Mouse (Mus musculus) hindbrain, embryonic 15.5 days (tissue): ENCODE measurements at regions not wholly inside any gene's neighbourhood (a gene's known extent, or its start where the extent isn't known, plus 50 kb on each side); places are given as distances from the start of the nearest gene placed in this dataset.
"Not testable (repeated sequence)": the region's sequence is repeated elsewhere in the genome, so short reads cannot be mapped to it uniquely, and the experiment has no call there.

ENCODE experiments used
- ATAC-seq: fragments of 200-750 bp; cut with Nextera tagmentation; 2 replicates; pipeline ENCODE4 v1.8.0; 2017; ENCODE audit warnings: low read depth, moderate number of reproducible peaks, moderate TSS enrichment; ENCODE audit not compliant: low FRiP score
- H3K27ac ChIP-seq: fragments of 300-500 bp; sonication (generic); replicated peaks from 2 replicates; pipeline ENCODE4 v1.5.1; 2015; ENCODE audit warnings: mild to moderate bottlenecking, inconsistent platforms
- H3K27me3 ChIP-seq: fragments of 300-500 bp; sonication (generic); 2 replicates; pipeline ENCODE4 v1.6.1; 2015; ENCODE audit warnings: control low read depth, inconsistent platforms
- H3K36me3 ChIP-seq: fragments of 300-500 bp; sonication (generic); 2 replicates; pipeline ENCODE4 v1.6.1; 2015; ENCODE audit warnings: control low read depth, inconsistent platforms
- H3K4me1 ChIP-seq: fragments of 300-500 bp; sonication (generic); replicated peaks from 2 replicates; pipeline ENCODE4 v1.6.1; 2015; ENCODE audit warnings: control low read depth, inconsistent platforms
- H3K4me2 ChIP-seq: fragments of 300-500 bp; sonication (generic); 2 replicates; pipeline ENCODE4 v1.6.1; 2015; ENCODE audit warnings: moderate library complexity, mild to moderate bottlenecking, inconsistent platforms
- H3K4me3 ChIP-seq: fragments of 300-500 bp; sonication (generic); 2 replicates; pipeline ENCODE4 v1.5.1; 2015; ENCODE audit warnings: mild to moderate bottlenecking, inconsistent platforms
- H3K9ac ChIP-seq: fragments of 300-500 bp; sonication (generic); 2 replicates; pipeline ENCODE4 v1.6.1; 2015; ENCODE audit warnings: inconsistent platforms
- H3K9me3 ChIP-seq: fragments of 300-500 bp; sonication (generic); 2 replicates; pipeline ENCODE4 v1.6.1; 2016; ENCODE audit warnings: control low read depth, inconsistent platforms
- WGBS: fragments of 180-500 bp; shearing (Covaris S2); methylation state at CpG from one replicate; pipeline ENCODE4 v1.1.7; 2015; 5-methylcytosine and 5-hydroxymethylcytosine counted together

- Histone ChIP-seq H3K36me3 (no peaks in the 10 kb centered on the region), H3K4me3 (no peak overlapping the region), H3K9ac (no peak overlapping the region), H3K4me1 (no peaks in the 10 kb centered on the region), H3K27ac (no peak overlapping the region), H3K4me2 (no peak overlapping the region), H3K27me3 (no peaks in the 10 kb centered on the region), H3K9me3 (no peaks in the 10 kb centered on the region)
- ATAC-seq = no peak
- WGBS = 83% methylated on average over 1 of the region's 1 CpGs
Measured at GRCm38 (mm10) chr14:102190786-102191185, 461.0 kb downstream of the Lmo7 start.

- ATAC-seq = no peak
- Histone ChIP-seq H3K4me2 (no peak overlapping the region), H3K27ac (no peak overlapping the region), H3K27me3 (no peaks in the 10 kb centered on the region), H3K9ac (no peak overlapping the region), H3K9me3 (0 out of 2 replicates have a peak, but pooled peaks cover 3% of the 10 kb centered on the region), H3K4me3 (no peak overlapping the region), H3K4me1 (no peaks in the 10 kb centered on the region), H3K36me3 (no peaks in the 10 kb centered on the region)
- 84% methylated on average over 3 of the region's 3 CpGs for WGBS
Measured at GRCm38 (mm10) chr14:102181269-102181668, 451.5 kb downstream of the Lmo7 start.

GRCm38 (mm10) chr14:102171775-102172174 is 442.0 kb downstream of the Lmo7 start:
- no peak overlapping the region for H3K9ac ChIP-seq
- H3K9me3 ChIP-seq = no peaks in the 10 kb centered on the region
- no peak overlapping the region for H3K4me3 ChIP-seq
- no peak for ATAC-seq
- WGBS = 77% methylated on average over 2 of the region's 2 CpGs
- no peak overlapping the region for H3K27ac ChIP-seq
- no peaks in the 10 kb centered on the region for H3K4me1 ChIP-seq
- H3K4me2 ChIP-seq = no peak overlapping the region
- H3K36me3 ChIP-seq = no peaks in the 10 kb centered on the region
- no peaks in the 10 kb centered on the region for H3K27me3 ChIP-seq

GRCm38 (mm10) chr14:102161291-102162284 is 431.8 kb downstream of the Lmo7 start:
- no peak overlapping the region for H3K9ac ChIP-seq
- no peak overlapping the region for H3K27ac ChIP-seq
- no peaks in the 10 kb centered on the region for H3K36me3 ChIP-seq
- ATAC-seq = no peak
- no peaks in the 10 kb centered on the region for H3K9me3 ChIP-seq
- 71% methylated on average over 3 of the region's 3 CpGs for WGBS
- no peaks in the 10 kb centered on the region for H3K27me3 ChIP-seq
- H3K4me1 ChIP-seq = no peaks in the 10 kb centered on the region
- H3K4me3 ChIP-seq = no peak overlapping the region
- H3K4me2 ChIP-seq = no peak overlapping the region

GRCm38 (mm10) chr14:102150410-102150809 is 420.7 kb downstream of the Lmo7 start:
- H3K9me3 ChIP-seq, H3K9ac ChIP-seq, ATAC-seq, H3K27ac ChIP-seq, H3K4me2 ChIP-seq, H3K27me3 ChIP-seq, H3K36me3 ChIP-seq, H3K4me3 ChIP-seq, H3K4me1 ChIP-seq: not testable (repeated sequence)
- 97% methylated on average over 4 of the region's 4 CpGs for WGBS

- H3K4me2 ChIP-seq = no peak overlapping the region
- H3K9ac ChIP-seq = no peak overlapping the region
- H3K36me3 ChIP-seq = no peaks in the 10 kb centered on the region
- no peaks in the 10 kb centered on the region for H3K4me1 ChIP-seq
- H3K4me3 ChIP-seq = no peak overlapping the region
- H3K27me3 ChIP-seq = no peaks in the 10 kb centered on the region
- ATAC-seq = no peak
- no peaks in the 10 kb centered on the region for H3K9me3 ChIP-seq
- 34% methylated on average over 2 of the region's 2 CpGs for WGBS
- no peak overlapping the region for H3K27ac ChIP-seq
Measured at GRCm38 (mm10) chr14:102142720-102143119, 413.0 kb downstream of the Lmo7 start.

GRCm38 (mm10) chr14:102138936-102139335 is 409.2 kb downstream of the Lmo7 start:
- no peak overlapping the region for H3K27ac ChIP-seq
- ATAC-seq = no peak
- H3K4me1 ChIP-seq = no peaks in the 10 kb centered on the region
- H3K27me3 ChIP-seq = no peaks in the 10 kb centered on the region
- no peak overlapping the region for H3K4me2 ChIP-seq
- no peaks in the 10 kb centered on the region for H3K9me3 ChIP-seq
- no peaks in the 10 kb centered on the region for H3K36me3 ChIP-seq
- no peak overlapping the region for H3K9ac ChIP-seq
- H3K4me3 ChIP-seq = no peak overlapping the region
- WGBS = 83% methylated on average over 1 of the region's 1 CpGs

GRCm38 (mm10) chr14:102118166-102118565 is 388.4 kb downstream of the Lmo7 start:
- Histone ChIP-seq H3K36me3 (no peaks in the 10 kb centered on the region), H3K9ac (no peak overlapping the region), H3K27me3 (no peaks in the 10 kb centered on the region), H3K27ac (no peak overlapping the region), H3K4me1 (no peaks in the 10 kb centered on the region), H3K9me3 (no peaks in the 10 kb centered on the region), H3K4me3 (no peak overlapping the region), H3K4me2 (no peak overlapping the region)
- 65% methylated on average over 3 of the region's 3 CpGs for WGBS
- no peak for ATAC-seq

GRCm38 (mm10) chr14:102106165-102106564 is 376.4 kb downstream of the Lmo7 start:
- Histone ChIP-seq H3K9me3 (no peaks in the 10 kb centered on the region), H3K4me2 (no peak overlapping the region), H3K36me3 (no peaks in the 10 kb centered on the region), H3K9ac (no peak overlapping the region), H3K27ac (no peak overlapping the region), H3K27me3 (no peaks in the 10 kb centered on the region), H3K4me1 (no peaks in the 10 kb centered on the region), H3K4me3 (no peak overlapping the region)
- 90% methylated on average over 3 of the region's 3 CpGs for WGBS
- no peak for ATAC-seq

- Histone ChIP-seq H3K9ac (no peak overlapping the region), H3K4me3 (no peak overlapping the region), H3K4me2 (no peak overlapping the region), H3K36me3 (no peaks in the 10 kb centered on the region), H3K9me3 (no peaks in the 10 kb centered on the region), H3K27me3 (no peaks in the 10 kb centered on the region), H3K4me1 (no peaks in the 10 kb centered on the region), H3K27ac (no peak overlapping the region)
- no peak for ATAC-seq
- WGBS = 16% methylated on average over 1 of the region's 1 CpGs
Measured at GRCm38 (mm10) chr14:102094105-102094504, 364.3 kb downstream of the Lmo7 start.

- H3K4me3 ChIP-seq = no peak overlapping the region
- H3K27me3 ChIP-seq = no peaks in the 10 kb centered on the region
- 38% methylated on average over 6 of the region's 6 CpGs for WGBS
- ATAC-seq = no peak
- no peaks in the 10 kb centered on the region for H3K4me1 ChIP-seq
- no peak overlapping the region for H3K9ac ChIP-seq
- H3K27ac ChIP-seq = no peak overlapping the region
- H3K36me3 ChIP-seq = no peaks in the 10 kb centered on the region
- H3K4me2 ChIP-seq = no peak overlapping the region
- no peaks in the 10 kb centered on the region for H3K9me3 ChIP-seq
Measured at GRCm38 (mm10) chr14:102092557-102092956, 362.8 kb downstream of the Lmo7 start.

GRCm38 (mm10) chr14:102048932-102049331 is 319.2 kb downstream of the Lmo7 start:
- ATAC-seq = no peak
- 10% methylated on average over 3 of the region's 3 CpGs for WGBS
- Histone ChIP-seq H3K9ac (no peak overlapping the region), H3K27ac (no peak overlapping the region), H3K4me3 (no peak overlapping the region), H3K9me3 (no peaks in the 10 kb centered on the region), H3K4me1 (no peaks in the 10 kb centered on the region), H3K27me3 (no peaks in the 10 kb centered on the region), H3K4me2 (no peak overlapping the region), H3K36me3 (no peaks in the 10 kb centered on the region)
